Mouse (Mus musculus): ENCODE data around the gene Spn. TPM values are rescaled to one million over a fixed set of nuclear protein-coding genes. Genes with fewer than 3 reads are reported as not detected.

Spn gene
- polyA plus RNA-seq, 1 experiment from 2014 or later, result 0.39 TPM

DNA sequence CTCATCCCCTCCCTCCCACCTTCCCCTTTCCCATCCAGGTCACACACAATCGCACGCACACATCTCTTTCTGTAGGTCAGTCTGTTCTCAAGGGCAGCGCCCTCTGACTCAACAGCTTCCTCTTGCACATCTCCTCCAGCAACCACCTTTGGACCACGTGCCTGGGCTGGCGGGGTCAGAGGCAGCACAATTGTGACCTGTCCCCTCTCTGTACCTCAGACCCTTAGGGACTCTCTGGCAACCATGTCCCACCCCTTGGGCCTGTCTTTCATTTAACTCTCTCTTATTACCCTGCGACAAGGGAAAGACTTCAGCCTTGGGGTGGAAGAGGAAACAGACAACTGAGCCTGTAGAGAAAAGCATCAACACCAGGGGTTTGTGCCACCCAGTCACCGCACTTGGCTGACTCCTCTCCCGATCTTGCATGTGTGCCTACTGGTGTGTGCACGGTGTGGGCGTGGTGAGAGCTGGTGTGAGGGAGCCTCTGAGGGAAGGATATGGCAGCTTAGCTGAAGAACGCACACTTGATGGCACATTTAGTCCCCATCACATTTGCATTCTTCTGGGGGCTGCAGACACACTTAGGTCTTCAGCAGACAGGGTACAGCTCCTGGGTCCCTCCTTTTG, 2.7 kb downstream of the Spn start:
- Histone ChIP-seq H3K4me2 (ENCODE audit: low read length) (no peak overlapping the region), H3K9ac (ENCODE audit: low read length) (no peak overlapping the region), H3K36me3 (ENCODE audit: control insufficient read depth, insufficient read depth, low read length) (no peaks in the 10 kb centered on the region), H3K4me1 (replicated peaks; ENCODE audit: control insufficient read depth, insufficient read depth, low read length) (no peaks in the 10 kb centered on the region), H3K27me3 (replicated peaks; ENCODE audit: control insufficient read depth, insufficient read depth, low read length) (no peaks in the 10 kb centered on the region), H3K9me3 (ENCODE audit: control insufficient read depth, low read length) (no peaks in the 10 kb centered on the region), H3K27ac (ENCODE audit: low read depth) (no peak overlapping the region), H3K4me3 (ENCODE audit: low read depth, low read length) (no peak overlapping the region)
- no peak for ATAC-seq (replicated peaks; ENCODE audit: low FRiP score, low TSS enrichment, low read depth)
- DNase-seq (ENCODE audit: low spot score), result no peak
- 77% methylated on average over 11 of the region's 11 CpGs for WGBS

GRCm38 (mm10) chr7:127133125-127133524, 4.5 kb downstream of the Spn start:
- WGBS, result 78% methylated on average over 5 of the region's 5 CpGs
- H3K4me3 ChIP-seq (ENCODE audit: low read depth, low read length), result no peak overlapping the region
- H3K9ac ChIP-seq (ENCODE audit: low read length), result no peak overlapping the region
- H3K9me3 ChIP-seq (ENCODE audit: control insufficient read depth, low read length), result no peaks in the 10 kb centered on the region
- no peak overlapping the region for H3K27ac ChIP-seq (ENCODE audit: low read depth)
- H3K4me2 ChIP-seq (ENCODE audit: low read length), result no peak overlapping the region
- no peaks in the 10 kb centered on the region for H3K4me1 ChIP-seq (replicated peaks; ENCODE audit: control insufficient read depth, insufficient read depth, low read length)
- no peak for ATAC-seq (replicated peaks; ENCODE audit: low FRiP score, low TSS enrichment, low read depth)
- no peaks in the 10 kb centered on the region for H3K27me3 ChIP-seq (replicated peaks; ENCODE audit: control insufficient read depth, insufficient read depth, low read length)
- DNase-seq (ENCODE audit: low spot score), result no peak
- no peaks in the 10 kb centered on the region for H3K36me3 ChIP-seq (ENCODE audit: control insufficient read depth, insufficient read depth, low read length)

DNA sequence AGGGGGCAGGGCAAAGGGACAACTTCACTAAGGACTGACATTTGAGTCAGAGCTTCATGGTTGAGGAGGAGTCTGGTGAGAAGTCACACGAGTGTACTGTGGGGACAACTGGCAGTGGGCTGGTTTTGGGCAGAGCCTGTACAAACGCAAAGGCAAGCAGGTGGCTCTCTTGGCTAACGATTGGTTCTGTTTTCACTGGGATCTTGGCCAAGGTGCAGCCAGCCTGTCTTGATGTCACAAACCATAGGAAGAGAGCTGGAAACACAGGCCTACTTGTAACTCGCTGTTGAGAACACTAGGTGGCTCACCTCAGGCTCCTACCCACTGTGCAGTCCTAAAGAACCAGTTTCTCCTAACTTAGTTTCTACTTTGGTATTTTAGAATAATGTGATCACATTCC, 8.0 kb downstream of the Spn start:
- 15% methylated on average over 4 of the region's 4 CpGs for WGBS
- ATAC-seq (replicated peaks; ENCODE audit: low FRiP score, low TSS enrichment, low read depth), result no peak

GRCm38 (mm10) chr7:127121911-127122270, 15.7 kb downstream of the Spn start, which contains the start of gene Qprt:
Gene Qprt, minus strand, starts transcription at chr7:127122226.
- Histone ChIP-seq H3K36me3 (ENCODE audit: control insufficient read depth, insufficient read depth, low read length) (no peaks in the 10 kb centered on the region), H3K4me3 (ENCODE audit: low read depth, low read length) (peak within 1 kb of the TSS; percentile 15; the same call in 1 of the 2 replicates), H3K9me3 (ENCODE audit: control insufficient read depth, low read length) (peaks cover 8% of the 10 kb centered on the region; the same call in 1 of the 2 replicates), H3K27ac (ENCODE audit: low read depth) (no peak within 1 kb of the TSS), H3K27me3 (replicated peaks; ENCODE audit: control insufficient read depth, insufficient read depth, low read length) (0 out of 2 replicates have a peak, but pooled peaks cover 10% of the 10 kb centered on the region), H3K9ac (ENCODE audit: low read length) (no peak within 1 kb of the TSS), H3K4me2 (ENCODE audit: low read length) (peak within 1 kb of the TSS; percentile 27; the same call in 1 of the 2 replicates), H3K4me1 (replicated peaks; ENCODE audit: control insufficient read depth, insufficient read depth, low read length) (0 out of 2 replicates have a peak, but pooled peaks cover 4% of the 10 kb centered on the region)
- no peak for ATAC-seq (replicated peaks; ENCODE audit: low FRiP score, low TSS enrichment, low read depth)
- DNase-seq (ENCODE audit: low spot score), result no peak
- 13% methylated on average over 7 of the region's 7 CpGs for WGBS

More for the DNA sequence above, 8.0 kb downstream of the Spn start:
- H3K27me3 ChIP-seq (replicated peaks; ENCODE audit: control insufficient read depth, insufficient read depth, low read length), result no peaks in the 10 kb centered on the region
- no peak overlapping the region for H3K4me2 ChIP-seq (ENCODE audit: low read length)
- H3K9me3 ChIP-seq (ENCODE audit: control insufficient read depth, low read length), result 0 out of 2 replicates have a peak, but pooled peaks cover 2% of the 10 kb centered on the region
- H3K9ac ChIP-seq (ENCODE audit: low read length), result no peak overlapping the region
- H3K36me3 ChIP-seq (ENCODE audit: control insufficient read depth, insufficient read depth, low read length), result no peaks in the 10 kb centered on the region
- no peaks in the 10 kb centered on the region for H3K4me1 ChIP-seq (replicated peaks; ENCODE audit: control insufficient read depth, insufficient read depth, low read length)
- no peak for DNase-seq (ENCODE audit: low spot score)
- no peak overlapping the region for H3K4me3 ChIP-seq (ENCODE audit: low read depth, low read length)
- H3K27ac ChIP-seq (ENCODE audit: low read depth), result no peak overlapping the region

DNA sequence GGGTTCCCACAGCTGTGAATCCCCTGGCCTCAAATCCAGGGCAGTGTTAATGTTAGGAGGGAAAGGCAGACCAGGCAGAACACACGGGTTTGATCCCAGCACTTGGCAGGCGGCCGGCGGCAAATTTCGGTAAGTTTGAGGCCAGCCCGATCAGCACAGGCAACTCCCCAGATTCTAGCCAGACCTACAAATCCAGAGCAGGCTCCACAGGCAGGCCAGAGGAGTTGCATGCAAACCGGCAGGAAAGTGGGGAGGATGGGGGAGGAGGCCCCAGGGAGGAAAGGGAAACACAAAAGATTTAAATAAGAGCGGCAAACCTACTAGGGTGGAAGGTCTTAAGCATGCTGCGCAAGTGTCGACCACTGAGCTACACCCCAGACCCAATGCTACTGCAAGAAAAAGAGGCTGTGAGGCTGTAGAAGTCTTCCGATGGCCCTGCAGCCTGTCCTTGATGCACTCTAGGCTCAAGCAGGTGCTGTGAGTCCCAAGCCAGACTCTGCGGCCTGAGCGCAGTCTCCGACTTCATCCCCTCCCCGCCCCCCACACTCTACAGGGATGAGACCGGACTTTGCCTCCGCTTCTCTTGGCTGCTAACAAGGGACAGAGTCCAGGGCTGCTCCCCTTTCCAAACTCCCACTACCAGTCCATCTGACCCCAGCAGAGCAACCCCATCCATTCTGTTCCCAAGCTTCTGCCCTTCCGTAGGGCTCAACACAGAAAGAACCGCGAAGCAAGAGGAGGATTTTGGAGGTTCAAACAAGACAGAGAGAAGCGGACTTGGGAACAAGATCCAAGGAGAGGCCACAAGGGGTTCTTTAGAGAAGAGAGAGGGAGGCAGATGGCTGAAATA, 16.3 kb downstream of the Spn start:
- ATAC-seq (replicated peaks; ENCODE audit: low FRiP score, low TSS enrichment, low read depth) (peak; percentile 43; the same call in 1 of the 2 replicates), DNase-seq (ENCODE audit: low spot score) (peak; percentile 69)
- no peak overlapping the region for H3K27ac ChIP-seq (ENCODE audit: low read depth)

DNA sequence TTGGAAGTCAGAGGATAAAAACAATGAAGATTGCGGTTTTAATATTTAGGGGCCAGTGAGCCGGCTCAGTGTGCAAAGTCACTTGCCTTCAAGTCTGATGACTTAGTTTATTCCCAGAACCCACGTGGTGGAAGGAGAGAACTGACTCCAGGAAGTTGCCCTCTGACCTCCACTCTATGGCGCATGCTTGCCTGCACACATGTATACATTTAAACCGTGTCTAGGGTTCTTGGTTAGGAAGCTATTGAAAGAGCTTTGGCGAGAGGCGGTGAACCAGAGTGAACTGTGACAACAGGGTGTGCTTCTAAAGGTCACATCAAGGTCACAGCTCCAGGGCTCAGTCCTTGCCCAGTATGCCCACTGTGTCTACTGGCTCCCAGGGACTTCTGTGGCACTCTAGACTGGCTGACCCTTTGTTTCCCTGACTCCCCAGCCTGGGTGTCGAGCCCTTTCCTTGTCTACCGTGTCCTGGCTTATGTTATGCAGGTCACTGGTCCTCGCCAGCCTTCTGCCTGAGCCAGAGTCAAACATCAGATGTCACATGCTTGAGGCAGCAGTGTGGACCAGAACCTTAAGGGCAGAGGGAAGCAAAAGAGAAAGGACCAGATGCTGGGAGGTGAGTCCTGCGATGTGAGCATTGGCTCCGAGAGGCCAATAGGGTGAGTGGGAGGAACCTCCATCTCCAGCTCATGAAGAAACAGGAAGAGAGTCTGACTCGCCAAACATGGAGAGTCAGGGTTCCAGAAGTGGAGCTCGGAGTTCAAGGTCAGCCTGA, 18.8 kb downstream of the Spn start:
- no peak for ATAC-seq (replicated peaks; ENCODE audit: low FRiP score, low TSS enrichment, low read depth)
- no peak overlapping the region for H3K4me3 ChIP-seq (ENCODE audit: low read depth, low read length)
- 0 out of 2 replicates have a peak, but pooled peaks cover 4% of the 10 kb centered on the region for H3K4me1 ChIP-seq (replicated peaks; ENCODE audit: control insufficient read depth, insufficient read depth, low read length)
- 0 out of 2 replicates have a peak, but pooled peaks cover 10% of the 10 kb centered on the region for H3K27me3 ChIP-seq (replicated peaks; ENCODE audit: control insufficient read depth, insufficient read depth, low read length)
- H3K9ac ChIP-seq (ENCODE audit: low read length), result no peak overlapping the region
- 57% methylated on average over 14 of the region's 14 CpGs for WGBS
- no peaks in the 10 kb centered on the region; the same call in 1 of the 2 replicates for H3K9me3 ChIP-seq (ENCODE audit: control insufficient read depth, low read length)
- no peak overlapping the region for H3K4me2 ChIP-seq (ENCODE audit: low read length)
- no peak for DNase-seq (ENCODE audit: low spot score)
- H3K27ac ChIP-seq (ENCODE audit: low read depth), result no peak overlapping the region
- H3K36me3 ChIP-seq (ENCODE audit: control insufficient read depth, insufficient read depth, low read length), result no peaks in the 10 kb centered on the region

More for the DNA sequence above, 16.3 kb downstream of the Spn start:
- peak overlapping the region; percentile 15; the same call in 1 of the 2 replicates for H3K4me3 ChIP-seq (ENCODE audit: low read depth, low read length)
- H3K27me3 ChIP-seq (replicated peaks; ENCODE audit: control insufficient read depth, insufficient read depth, low read length), result 0 out of 2 replicates have a peak, but pooled peaks cover 10% of the 10 kb centered on the region
- H3K9ac ChIP-seq (ENCODE audit: low read length), result no peak overlapping the region
- no peaks in the 10 kb centered on the region for H3K36me3 ChIP-seq (ENCODE audit: control insufficient read depth, insufficient read depth, low read length)
- H3K9me3 ChIP-seq (ENCODE audit: control insufficient read depth, low read length), result peaks cover 8% of the 10 kb centered on the region; the same call in 1 of the 2 replicates
- H3K4me2 ChIP-seq (ENCODE audit: low read length), result peak overlapping the region; percentile 27; the same call in 1 of the 2 replicates
- WGBS, result 18% methylated on average over 21 of the region's 21 CpGs
- 0 out of 2 replicates have a peak, but pooled peaks cover 4% of the 10 kb centered on the region for H3K4me1 ChIP-seq (replicated peaks; ENCODE audit: control insufficient read depth, insufficient read depth, low read length)

GRCm38 (mm10) chr7:127117948-127118347, 19.7 kb downstream of the Spn start:
- no peaks in the 10 kb centered on the region for H3K36me3 ChIP-seq (ENCODE audit: control insufficient read depth, insufficient read depth, low read length)
- H3K4me3 ChIP-seq (ENCODE audit: low read depth, low read length), result no peak overlapping the region
- 34% methylated on average over 5 of the region's 5 CpGs for WGBS
- H3K9ac ChIP-seq (ENCODE audit: low read length), result no peak overlapping the region
- 0 out of 2 replicates have a peak, but pooled peaks cover 10% of the 10 kb centered on the region for H3K27me3 ChIP-seq (replicated peaks; ENCODE audit: control insufficient read depth, insufficient read depth, low read length)
- DNase-seq (ENCODE audit: low spot score) (no peak), ATAC-seq (replicated peaks; ENCODE audit: low FRiP score, low TSS enrichment, low read depth) (no peak)
- H3K4me2 ChIP-seq (ENCODE audit: low read length), result no peak overlapping the region
- H3K9me3 ChIP-seq (ENCODE audit: control insufficient read depth, low read length), result no peaks in the 10 kb centered on the region
- H3K27ac ChIP-seq (ENCODE audit: low read depth), result no peak overlapping the region
- H3K4me1 ChIP-seq (replicated peaks; ENCODE audit: control insufficient read depth, insufficient read depth, low read length), result peaks cover 4% of the 10 kb centered on the region; the same call in 1 of the 2 replicates

- Histone ChIP-seq H3K4me2 (ENCODE audit: low read length) (no peak overlapping the region), H3K9ac (ENCODE audit: low read length) (no peak overlapping the region), H3K27me3 (replicated peaks; ENCODE audit: control insufficient read depth, insufficient read depth, low read length) (0 out of 2 replicates have a peak, but pooled peaks cover 10% of the 10 kb centered on the region), H3K4me3 (ENCODE audit: low read depth, low read length) (no peak overlapping the region), H3K27ac (ENCODE audit: low read depth) (no peak overlapping the region), H3K9me3 (ENCODE audit: control insufficient read depth, low read length) (no peaks in the 10 kb centered on the region), H3K4me1 (replicated peaks; ENCODE audit: control insufficient read depth, insufficient read depth, low read length) (peaks cover 4% of the 10 kb centered on the region; the same call in 1 of the 2 replicates), H3K36me3 (ENCODE audit: control insufficient read depth, insufficient read depth, low read length) (no peaks in the 10 kb centered on the region)
- ATAC-seq (replicated peaks; ENCODE audit: low FRiP score, low TSS enrichment, low read depth) (no peak), DNase-seq (ENCODE audit: low spot score) (no peak)
- WGBS, result 57% methylated on average over 11 of the region's 11 CpGs
These were observed 21.2 kb downstream of the Spn start for GRCm38 (mm10) chr7:127116331-127116935.

Data from intestine, embryonic 14.5 days (tissue).